Mouse (Mus musculus) cerebellum, postnatal 10 days (tissue): Measurements from ENCODE around the gene Rdh1.
"Not testable (repeated sequence)": the region's sequence is repeated elsewhere in the genome, so short reads cannot be mapped to it uniquely, and the experiment has no call there.

Experiments
- DNase-seq, 2 experiments: peaks; one replicate each; pipeline ENCODE4 v3.0.0; 2021; ENCODE audit warnings: mixed read lengths in 2 of 2

The Rdh1 gene

DNA sequence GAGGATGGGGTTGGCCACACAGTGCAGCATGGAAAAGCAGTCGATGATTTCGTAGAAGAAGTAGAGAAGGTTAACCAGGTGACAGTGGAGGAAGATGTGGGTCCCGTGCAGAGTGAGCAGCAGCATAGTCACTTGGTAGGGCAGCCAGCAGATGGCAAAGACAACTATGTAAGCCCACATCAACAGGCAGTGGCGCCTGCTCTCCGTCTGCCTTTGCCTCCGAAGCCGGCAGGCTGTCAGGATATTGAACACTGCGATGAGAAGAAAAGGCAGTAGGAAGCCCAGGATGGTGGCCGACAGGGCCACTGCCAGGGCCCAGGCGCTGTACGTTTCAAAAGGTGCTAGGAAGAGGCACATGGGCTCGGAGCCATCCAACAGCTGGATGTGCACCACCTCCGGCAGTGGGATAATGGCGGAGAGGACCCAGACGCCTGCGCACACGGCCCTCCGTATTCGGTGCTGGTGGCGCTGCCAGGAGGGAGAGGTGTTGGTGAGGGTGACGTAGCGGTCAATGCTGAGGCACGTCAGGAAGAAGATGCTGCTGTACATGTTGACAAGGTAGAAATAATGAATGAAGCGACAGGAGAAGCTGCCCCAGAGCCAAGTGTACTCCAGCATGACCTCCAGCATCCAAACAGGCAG is 9.3 kb upstream of the Rdh1 start:
- DNase-seq = peak; percentile 33 to 35

DNA sequence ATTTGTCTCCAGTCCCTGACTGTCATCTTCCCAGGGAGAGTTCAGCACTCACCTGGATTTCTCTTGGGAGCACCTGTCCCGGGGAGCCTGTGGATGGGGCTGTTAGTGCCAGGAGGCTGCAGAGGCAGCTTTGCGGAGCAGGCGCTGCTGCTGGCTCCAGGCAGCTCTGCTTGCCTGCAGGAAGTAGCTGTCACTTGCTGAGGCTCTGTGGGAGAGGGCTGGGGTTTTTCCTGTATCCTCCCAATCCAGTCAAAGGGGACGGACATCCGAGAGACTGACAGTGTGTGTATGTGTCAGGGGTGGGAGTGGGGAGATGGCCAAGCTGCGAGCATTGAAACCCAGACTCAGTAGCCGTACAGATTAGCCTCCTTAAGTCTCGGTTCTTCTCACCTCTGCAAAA is 8.0 kb upstream of the Rdh1 start, which contains the start of gene Gpr182:
Gpr182 (minus strand) TSS at position 185 of the 400 bp plus-strand sequence.
- no peak for DNase-seq

DNA sequence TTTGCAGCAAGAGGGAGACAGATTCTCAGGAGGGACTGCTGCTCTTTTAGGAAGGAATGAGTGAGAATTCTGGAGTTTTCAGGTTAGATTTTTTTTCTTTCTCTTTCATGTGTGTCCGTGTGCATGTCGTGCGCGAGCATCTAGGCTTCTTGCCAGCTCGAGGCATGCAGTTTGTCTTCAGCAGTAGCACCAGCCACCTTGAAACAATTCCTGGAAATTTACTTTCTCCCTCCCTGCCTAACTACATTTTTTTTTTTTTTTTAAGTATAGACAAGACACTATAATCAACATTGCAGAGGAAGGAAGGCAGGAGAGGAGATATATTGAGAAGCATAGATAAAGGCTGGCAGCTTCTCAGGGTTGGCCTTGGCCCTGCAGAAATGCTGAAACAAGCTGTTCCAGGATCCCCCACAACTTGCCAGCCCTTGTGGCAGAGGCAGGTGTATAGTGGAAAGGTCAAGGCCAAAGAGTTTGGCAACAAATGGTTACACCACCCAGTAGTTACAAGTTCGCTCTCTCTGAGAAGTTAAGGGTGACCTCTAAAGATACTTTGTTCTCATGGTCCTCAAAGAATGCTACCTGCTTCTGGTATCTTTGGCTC is 4.9 kb upstream of the Rdh1 start:
- DNase-seq = peak; percentile 53 to 56

DNA sequence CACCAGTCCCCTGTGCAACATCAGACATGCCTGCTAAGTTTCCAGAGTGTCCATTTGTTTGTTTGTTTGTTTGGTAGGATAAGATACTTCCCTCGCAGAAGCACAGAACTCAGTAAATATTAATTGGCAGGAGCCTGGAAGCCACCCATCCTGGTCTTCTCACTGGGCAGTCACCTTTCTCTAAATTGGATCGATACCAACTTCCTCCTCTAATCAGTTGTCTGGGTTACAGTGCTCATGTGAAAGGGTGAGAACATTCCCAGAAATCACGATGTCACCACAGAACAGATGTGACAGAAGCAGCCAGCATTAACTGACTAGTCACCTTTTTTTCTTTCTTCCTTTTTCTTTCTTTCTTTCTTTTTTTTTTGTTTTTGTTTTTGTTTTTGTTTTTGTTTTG is 4.3 kb upstream of the Rdh1 start:
- no peak for DNase-seq

DNA sequence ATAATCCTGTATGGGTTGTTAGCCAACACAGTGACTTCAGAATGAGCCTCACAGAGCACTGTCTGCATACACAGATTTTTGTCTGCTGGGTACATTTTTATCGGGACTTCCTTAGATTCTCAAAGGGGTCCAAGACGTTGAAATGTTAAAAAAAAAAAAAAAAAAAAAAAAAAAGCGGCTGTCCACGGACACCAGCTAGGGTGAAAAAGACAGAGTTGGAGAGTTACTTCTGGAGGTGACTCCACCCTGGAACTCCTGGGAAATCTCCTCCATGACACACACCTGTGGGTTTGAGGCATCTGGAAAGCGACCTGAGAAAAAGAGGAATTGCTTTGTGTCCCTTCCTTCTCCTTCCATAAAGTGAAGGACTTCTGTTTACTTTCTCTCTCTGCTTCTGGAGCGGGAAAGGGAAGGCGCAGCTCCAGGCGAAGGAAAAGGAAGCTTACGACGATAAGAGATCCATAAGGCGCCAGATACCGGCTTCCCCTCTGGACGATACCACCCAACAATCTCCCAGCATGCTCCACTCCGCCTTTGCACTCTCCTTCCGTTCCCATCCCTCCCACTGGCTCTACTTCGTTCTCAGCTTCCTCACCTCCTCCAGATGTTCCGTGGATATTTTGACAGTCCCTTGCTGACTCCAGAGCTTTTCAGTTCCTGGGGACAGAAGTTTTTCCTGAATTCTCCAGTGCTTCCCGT is 3.6 kb upstream of the Rdh1 start:
- DNase-seq = no peak

DNA sequence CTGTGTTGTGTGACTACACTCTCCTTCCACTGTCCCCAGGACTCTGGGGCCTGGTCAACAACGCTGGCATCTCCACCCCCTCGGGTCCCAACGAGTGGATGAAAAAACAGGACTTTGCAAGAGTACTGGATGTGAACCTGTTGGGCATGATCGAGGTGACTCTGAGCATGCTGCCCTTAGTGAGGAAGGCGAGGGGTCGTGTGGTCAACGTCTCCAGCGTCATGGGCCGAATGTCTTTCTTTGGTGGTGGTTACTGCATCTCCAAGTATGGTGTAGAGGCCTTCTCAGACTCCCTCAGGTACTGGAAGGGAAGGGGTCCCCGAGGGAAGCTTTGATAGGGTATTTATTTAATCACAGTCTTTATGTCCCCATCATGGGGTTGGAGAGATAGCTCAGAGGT is 3.4 kb downstream of the Rdh1 start:
- peak in 1 of 2 experiments; percentile 1 for DNase-seq

DNA sequence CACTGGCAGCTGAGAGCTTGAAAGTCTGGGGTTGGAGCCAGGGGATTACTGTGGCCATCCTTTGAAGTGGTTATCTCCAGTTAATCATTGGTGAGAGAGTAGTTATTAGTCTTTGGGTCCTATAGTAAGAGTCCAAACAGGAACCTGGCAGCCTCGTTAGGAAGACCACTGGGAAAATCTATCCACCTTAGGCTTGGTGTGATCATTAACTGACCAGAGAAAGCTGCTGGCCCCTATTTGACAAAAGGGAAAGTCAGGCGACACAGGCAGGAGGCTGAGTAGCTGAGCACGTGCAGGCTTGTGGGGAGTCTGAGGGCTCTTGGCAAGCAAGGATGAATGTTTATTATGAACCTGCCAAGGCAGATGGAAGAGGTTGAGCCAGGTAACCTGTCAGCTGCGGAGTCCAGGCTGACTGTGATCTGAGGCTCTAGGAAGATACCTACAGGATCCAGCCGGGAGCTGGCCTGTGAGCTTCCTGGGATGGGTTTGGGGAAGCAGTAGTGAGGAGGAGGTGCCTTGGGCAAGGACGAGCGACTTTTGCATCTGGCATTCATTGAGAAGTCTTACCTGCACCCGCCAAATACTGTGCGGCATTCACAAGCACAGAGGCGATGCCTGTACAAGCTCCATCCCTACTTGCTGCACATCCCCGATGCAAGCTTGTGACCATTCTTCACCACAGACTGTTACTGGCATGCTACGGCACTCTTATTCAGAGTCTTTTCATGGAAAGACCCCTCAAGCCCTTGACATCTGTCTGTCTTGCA is 4.6 kb downstream of the Rdh1 start:
- DNase-seq = peak; percentile 66 to 68

DNA sequence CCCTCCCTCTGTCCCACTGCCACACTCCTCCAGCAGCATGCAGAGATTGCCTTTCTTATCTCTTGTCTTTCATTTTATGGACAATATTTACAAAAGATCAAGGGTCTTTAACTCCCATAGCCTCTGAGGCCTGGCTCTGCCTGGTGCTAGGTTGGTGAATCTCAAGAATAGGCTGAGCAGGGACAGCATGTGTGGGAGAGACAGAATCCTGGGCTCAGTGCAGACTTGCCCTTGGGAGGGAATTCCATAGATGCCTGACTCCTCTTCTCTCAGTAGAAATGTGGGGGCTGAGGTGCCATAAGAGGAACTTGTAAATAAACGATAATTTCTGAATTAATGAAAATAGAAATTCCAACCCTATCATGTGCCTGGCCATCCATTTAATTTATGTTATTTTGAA is 7.0 kb downstream of the Rdh1 start:
- no peak for DNase-seq

DNA sequence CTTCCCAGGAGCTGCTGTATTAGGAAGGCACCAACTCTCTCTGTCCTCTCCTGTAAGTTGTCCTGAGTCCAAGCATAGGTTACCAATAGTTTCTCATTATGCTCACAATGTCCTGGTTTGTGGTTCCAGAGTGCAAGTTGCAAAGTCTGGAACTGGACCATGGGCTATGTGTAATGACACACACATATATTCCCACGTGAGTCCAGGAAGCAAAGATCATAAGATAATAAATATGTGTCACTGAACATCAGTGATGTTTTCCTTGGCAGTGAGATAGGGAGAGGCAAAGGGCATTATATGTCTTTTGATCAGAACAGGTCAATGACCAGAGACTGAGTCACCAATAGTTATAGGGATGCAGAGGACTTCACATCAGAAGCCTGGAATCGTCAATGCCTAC is 16.5 kb downstream of the Rdh1 start, which contains the start of gene Rdh9:
Rdh9 (plus strand) TSS at position 376 of the 400 bp plus-strand sequence.
- DNase-seq = no peak

DNA sequence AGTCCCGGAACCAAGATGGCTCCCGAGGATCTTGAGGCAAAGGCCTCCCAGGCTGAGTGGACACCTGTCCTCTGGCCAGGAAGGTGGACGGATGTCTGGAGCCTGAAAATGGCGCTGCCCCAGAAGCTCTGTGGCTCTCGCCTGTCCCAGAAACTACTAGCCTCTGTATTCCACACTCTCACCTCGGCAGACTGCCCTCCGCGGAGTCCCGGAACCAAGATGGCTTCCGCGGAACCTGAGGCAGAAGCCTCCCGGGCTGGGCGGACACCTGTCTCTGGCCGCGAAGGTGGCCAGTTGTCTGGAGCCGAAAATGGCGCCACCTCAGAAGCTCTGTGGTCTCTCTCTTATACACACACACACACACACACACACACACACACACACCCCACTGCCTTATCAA is 22.8 kb downstream of the Rdh1 start:
- DNase-seq = not testable (repeated sequence)

DNA sequence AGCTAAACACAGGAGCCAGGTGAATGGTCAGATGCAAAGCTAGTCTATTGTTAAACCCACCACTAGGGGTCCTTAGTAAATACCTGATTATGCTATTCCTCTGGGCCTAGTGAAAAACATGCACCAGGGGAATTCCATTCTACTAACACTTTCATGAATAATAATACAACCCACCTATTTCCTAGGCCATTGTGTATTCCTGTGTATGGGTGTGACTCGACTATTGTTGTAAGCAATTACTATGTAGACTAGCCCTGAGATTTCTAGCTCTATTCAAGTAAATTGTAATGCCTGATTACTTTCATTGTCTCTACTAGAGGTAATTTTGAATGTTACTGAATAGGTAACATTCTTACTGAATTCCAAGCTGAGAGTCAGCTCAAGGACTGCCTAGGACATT is 25.9 kb downstream of the Rdh1 start:
- DNase-seq = not testable (repeated sequence)

DNA sequence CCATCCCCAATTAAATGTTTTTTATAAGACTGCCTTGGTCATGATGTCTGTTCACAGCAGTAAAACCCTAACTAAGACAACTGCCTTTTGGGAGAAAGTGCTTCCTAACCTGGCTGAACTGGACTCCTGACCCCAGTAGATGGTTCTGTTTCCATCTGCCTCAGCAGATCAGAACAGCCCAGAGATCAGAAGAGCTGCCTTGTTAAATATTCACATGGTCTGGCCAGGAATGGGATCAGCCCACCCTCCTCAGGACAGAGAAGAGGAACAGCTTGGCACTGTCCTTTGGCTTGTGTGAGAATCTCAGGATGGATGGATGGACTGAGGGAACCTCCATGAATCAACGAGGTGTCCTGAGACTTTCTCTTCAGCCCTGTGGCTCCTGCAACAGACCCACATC is 39.8 kb downstream of the Rdh1 start:
- no peak for DNase-seq

DNA sequence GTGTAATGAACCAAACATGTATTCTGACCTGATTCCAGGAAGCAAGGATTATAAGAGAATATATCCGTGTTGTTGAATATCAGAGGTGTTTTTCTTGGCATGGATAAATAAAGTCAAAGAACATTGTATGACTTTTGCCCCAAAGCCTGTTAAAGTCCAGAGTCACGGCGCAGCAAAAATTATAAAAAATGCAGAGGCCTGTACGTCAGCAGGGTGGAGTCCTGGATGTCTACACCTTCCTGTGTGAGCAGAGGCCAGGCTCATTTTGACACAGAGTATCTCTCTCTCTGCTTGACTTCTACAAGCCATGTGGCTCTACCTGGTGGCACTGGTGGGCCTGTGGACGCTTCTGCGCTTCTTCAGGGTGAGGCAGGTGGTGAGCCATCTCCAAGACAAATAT is 41.4 kb downstream of the Rdh1 start, which contains the start of gene Rdh16:
Rdh16 (plus strand) TSS at position 262 of the 400 bp plus-strand sequence.
- no peak for DNase-seq

DNA sequence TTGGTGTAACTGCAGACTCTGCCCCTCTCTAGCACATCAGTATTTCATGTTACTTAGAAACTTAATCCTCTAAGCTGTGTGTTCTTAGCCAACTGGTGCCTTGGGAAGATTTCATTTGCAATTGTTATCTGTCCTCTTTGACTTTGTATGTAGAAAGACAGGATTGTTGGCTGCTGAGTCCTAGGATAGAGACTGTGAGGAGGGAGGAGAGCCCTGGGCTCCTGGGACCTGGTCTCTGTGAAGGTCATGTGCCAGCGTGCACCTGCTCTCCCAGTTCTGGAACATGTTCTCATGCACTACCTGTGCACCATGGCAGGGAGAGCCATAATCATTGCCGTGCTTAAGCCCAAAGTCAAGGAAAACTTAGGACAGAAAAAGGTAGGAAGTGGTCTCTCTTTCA is 42.1 kb downstream of the Rdh1 start:
- DNase-seq = no peak

DNA sequence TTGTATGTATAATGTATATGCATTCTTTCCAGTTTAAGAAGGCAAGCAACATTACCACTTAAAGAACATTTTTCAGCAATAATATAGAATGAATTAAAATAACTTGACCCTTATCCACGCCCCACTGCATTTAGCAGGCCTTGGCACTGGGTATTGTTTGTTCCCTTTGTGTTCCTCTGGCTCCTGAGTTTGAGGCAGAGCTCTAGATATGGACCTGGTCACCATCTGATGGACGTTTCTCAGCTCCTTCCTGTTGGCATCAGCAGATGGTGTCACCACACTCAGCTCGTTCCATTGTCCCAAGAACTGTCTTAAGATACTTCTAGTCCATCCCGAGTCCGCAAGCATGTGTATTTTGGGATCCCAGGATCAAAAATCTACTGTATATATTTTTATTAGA is 42.7 kb downstream of the Rdh1 start:
- no peak for DNase-seq

DNA sequence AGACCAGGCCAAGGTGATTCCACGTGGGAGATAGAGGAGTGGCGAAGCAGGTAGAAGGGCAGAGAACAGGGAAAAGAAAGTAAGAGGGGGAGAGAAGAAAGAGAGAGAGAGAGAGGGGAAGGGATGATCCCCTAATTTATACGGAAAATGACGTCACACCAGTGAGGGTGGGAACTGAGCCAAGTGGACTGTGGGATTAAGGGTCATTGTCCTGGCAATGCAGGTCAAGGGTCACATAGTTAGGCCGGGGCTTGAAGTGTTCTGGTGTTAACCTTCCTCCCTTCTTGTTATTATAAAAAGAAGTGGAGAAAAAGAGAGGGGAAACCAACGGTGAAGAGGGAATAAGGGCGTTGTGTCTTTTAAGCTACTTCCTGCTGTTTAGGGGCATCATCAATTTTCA is 44.9 kb downstream of the Rdh1 start:
- DNase-seq = no peak

DNA sequence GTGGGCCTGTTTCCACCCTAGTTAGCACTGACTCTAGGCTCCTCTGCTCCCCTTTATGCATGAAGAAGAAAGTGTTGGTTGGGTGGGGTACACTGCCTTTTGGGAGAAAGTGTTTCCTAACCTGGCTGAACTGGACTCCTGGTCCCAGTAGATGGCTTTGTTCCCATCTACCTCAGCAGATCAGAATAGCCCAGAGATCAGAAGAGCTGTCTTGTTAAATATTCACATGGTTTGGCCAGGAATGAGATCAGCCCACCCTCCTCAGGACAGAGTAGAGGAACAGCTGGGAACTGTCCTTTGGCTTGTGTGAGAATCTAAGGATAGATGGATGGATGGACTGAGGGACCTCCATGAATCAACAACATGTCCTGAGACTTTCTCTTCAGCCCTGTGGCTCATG is 56.4 kb downstream of the Rdh1 start:
- DNase-seq = no peak

DNA sequence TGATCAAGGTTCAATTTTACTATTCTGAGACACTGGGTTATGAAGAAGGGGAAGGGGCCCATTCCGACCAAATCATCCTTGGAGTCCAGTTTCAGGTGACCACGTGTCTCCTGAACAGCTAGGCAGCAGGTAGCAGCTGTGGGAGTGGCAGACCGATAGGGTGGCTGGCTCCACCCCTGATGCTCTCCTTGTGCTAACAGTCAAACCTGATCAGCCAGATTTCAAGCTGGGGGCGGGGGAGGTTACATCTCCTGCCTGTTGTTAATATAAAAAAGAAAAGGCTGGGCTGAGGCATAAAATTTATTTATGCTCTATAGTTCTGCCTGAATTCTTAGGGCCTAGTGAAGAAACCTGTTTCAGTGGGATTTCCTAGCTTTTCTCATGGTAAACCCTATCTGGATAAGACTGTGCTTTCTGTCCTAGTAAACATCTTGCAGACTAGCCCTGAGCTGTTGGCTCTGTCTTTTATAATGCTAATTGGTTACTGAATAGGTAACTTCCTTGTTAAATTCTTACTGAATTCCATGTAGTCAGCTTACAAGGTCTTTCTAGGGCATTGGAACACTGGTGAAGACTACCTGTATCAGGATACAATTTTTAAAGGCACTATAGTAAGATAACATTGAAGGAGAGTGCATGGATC is 57.9 kb downstream of the Rdh1 start:
- not testable (repeated sequence) for DNase-seq
